Mouse (Mus musculus) embryonic facial prominence, embryonic 12.5 days (tissue): Measurements from ENCODE around the gene Fosl2. TPM values are rescaled to one million over a fixed set of nuclear protein-coding genes. Genes with fewer than 3 reads are reported as not detected.

ENCODE experiments used
- ATAC-seq: fragments of 200-750 bp; cut with Nextera tagmentation; 2 replicates; pipeline ENCODE4 v1.8.0; 2017; ENCODE audit not compliant: insufficient number of reproducible peaks, insufficient read depth, low FRiP score, low TSS enrichment
- H3K27ac ChIP-seq: fragments of 300-500 bp; sonication (generic); 2 replicates; pipeline ENCODE4 v1.5.1; 2016; ENCODE audit warnings: mild to moderate bottlenecking
- H3K27me3 ChIP-seq: fragments of 300-500 bp; sonication (generic); 2 replicates; pipeline ENCODE4 v1.6.1; 2016; ENCODE audit warnings: mild to moderate bottlenecking, moderate library complexity
- H3K36me3 ChIP-seq: fragments of 300-500 bp; sonication (generic); 2 replicates; pipeline ENCODE4 v1.6.1; 2016; ENCODE audit warnings: mild to moderate bottlenecking
- H3K4me1 ChIP-seq: fragments of 300-500 bp; sonication (generic); 2 replicates; pipeline ENCODE4 v1.6.1; 2016
- H3K4me2 ChIP-seq: fragments of 300-500 bp; sonication (generic); replicated peaks from 2 replicates; pipeline ENCODE4 v1.6.1; 2016; ENCODE audit warnings: mild to moderate bottlenecking, moderate library complexity
- H3K4me3 ChIP-seq: fragments of 300-500 bp; sonication (generic); 2 replicates; pipeline ENCODE4 v1.5.1; 2016; ENCODE audit warnings: mild to moderate bottlenecking
- H3K9ac ChIP-seq: fragments of 300-500 bp; sonication (generic); 2 replicates; pipeline ENCODE4 v1.6.1; 2016; ENCODE audit warnings: mild to moderate bottlenecking, moderate library complexity
- H3K9me3 ChIP-seq: fragments of 300-500 bp; sonication (generic); 2 replicates; pipeline ENCODE4 v1.6.1; 2016; ENCODE audit warnings: mild to moderate bottlenecking, moderate library complexity
- WGBS: fragments of 180-500 bp; shearing (Covaris S2); methylation state at CpG from one replicate; pipeline ENCODE4 v1.1.7; 2016; 5-methylcytosine and 5-hydroxymethylcytosine counted together
- polyA plus RNA-seq: library from polyadenylated mRNA; unstranded; fragments of >200 nt; fragmentation: Nextera tagmentation; extraction: Ambion mirVana; gene quantifications from 2 replicates; pipeline ENCODE4 v1.2.1, GENCODE M21; 2016

Fosl2 gene
- polyA plus RNA-seq, 1 experiment from 2014 or later: 2.4 TPM

GRCm38 (mm10) chr5:32110651-32111050 is 24.9 kb upstream of the Fosl2 start:
- H3K9me3 ChIP-seq: no peaks in the 10 kb centered on the region
- no peak overlapping the region for H3K4me2 ChIP-seq
- H3K9ac ChIP-seq: no peak overlapping the region
- ATAC-seq: no peak
- no peak overlapping the region for H3K27ac ChIP-seq
- no peaks in the 10 kb centered on the region for H3K27me3 ChIP-seq
- H3K4me1 ChIP-seq: no peaks in the 10 kb centered on the region
- 83% methylated on average over 4 of the region's 4 CpGs for WGBS
- H3K36me3 ChIP-seq: no peaks in the 10 kb centered on the region
- H3K4me3 ChIP-seq: no peak overlapping the region

GRCm38 (mm10) chr5:32112206-32112916 is 23.2 kb upstream of the Fosl2 start:
- no peaks in the 10 kb centered on the region for H3K27me3 ChIP-seq
- H3K4me1 ChIP-seq: no peaks in the 10 kb centered on the region
- H3K36me3 ChIP-seq: no peaks in the 10 kb centered on the region
- H3K9me3 ChIP-seq: no peaks in the 10 kb centered on the region
- H3K4me2 ChIP-seq: no peak overlapping the region
- no peak overlapping the region for H3K27ac ChIP-seq
- H3K9ac ChIP-seq: no peak overlapping the region
- WGBS: 75% methylated on average over 7 of the region's 7 CpGs
- H3K4me3 ChIP-seq: no peak overlapping the region
- ATAC-seq: no peak

GRCm38 (mm10) chr5:32120901-32121376 is 14.7 kb upstream of the Fosl2 start:
- no peak overlapping the region for H3K4me2 ChIP-seq
- H3K9me3 ChIP-seq: no peaks in the 10 kb centered on the region
- no peak; the same call in 1 of the 2 replicates for ATAC-seq
- no peaks in the 10 kb centered on the region for H3K36me3 ChIP-seq
- H3K9ac ChIP-seq: no peak overlapping the region
- H3K4me3 ChIP-seq: no peak overlapping the region
- WGBS: 37% methylated on average over 11 of the region's 11 CpGs
- H3K27ac ChIP-seq: no peak overlapping the region
- no peaks in the 10 kb centered on the region; the same call in 1 of the 2 replicates for H3K4me1 ChIP-seq
- no peaks in the 10 kb centered on the region for H3K27me3 ChIP-seq

- no peaks in the 10 kb centered on the region for H3K36me3 ChIP-seq
- H3K4me3 ChIP-seq: no peak overlapping the region
- H3K4me2 ChIP-seq: no peak overlapping the region
- no peak overlapping the region for H3K9ac ChIP-seq
- 70% methylated on average over 6 of the region's 6 CpGs for WGBS
- no peaks in the 10 kb centered on the region for H3K9me3 ChIP-seq
- no peaks in the 10 kb centered on the region for H3K27me3 ChIP-seq
- H3K4me1 ChIP-seq: no peaks in the 10 kb centered on the region; the same call in 1 of the 2 replicates
- no peak for ATAC-seq
- peak overlapping the region; percentile 26; the same call in 1 of the 2 replicates for H3K27ac ChIP-seq
These were observed 13.7 kb upstream of the Fosl2 start for GRCm38 (mm10) chr5:32121936-32122335.

- Histone ChIP-seq H3K4me3 (no peak overlapping the region), H3K27me3 (no peaks in the 10 kb centered on the region), H3K9me3 (no peaks in the 10 kb centered on the region), H3K4me1 (no peaks in the 10 kb centered on the region; the same call in 1 of the 2 replicates), H3K36me3 (no peaks in the 10 kb centered on the region), H3K27ac (no peak overlapping the region), H3K4me2 (no peak overlapping the region), H3K9ac (no peak overlapping the region)
- 83% methylated on average over 5 of the region's 5 CpGs for WGBS
- ATAC-seq: no peak
These were observed 13.2 kb upstream of the Fosl2 start for GRCm38 (mm10) chr5:32122363-32122762.

- no peak overlapping the region for H3K4me3 ChIP-seq
- no peaks in the 10 kb centered on the region for H3K9me3 ChIP-seq
- no peaks in the 10 kb centered on the region; the same call in 1 of the 2 replicates for H3K4me1 ChIP-seq
- WGBS: 66% methylated on average over 6 of the region's 6 CpGs
- H3K4me2 ChIP-seq: no peak overlapping the region
- no peak overlapping the region for H3K9ac ChIP-seq
- H3K27me3 ChIP-seq: no peaks in the 10 kb centered on the region
- H3K27ac ChIP-seq: no peak overlapping the region
- H3K36me3 ChIP-seq: no peaks in the 10 kb centered on the region
- no peak for ATAC-seq
These were observed 10.6 kb upstream of the Fosl2 start for GRCm38 (mm10) chr5:32124957-32125356.

- WGBS: 84% methylated on average over 3 of the region's 3 CpGs
- no peaks in the 10 kb centered on the region for H3K36me3 ChIP-seq
- H3K27ac ChIP-seq: no peak overlapping the region
- H3K9me3 ChIP-seq: no peaks in the 10 kb centered on the region
- no peak for ATAC-seq
- no peak overlapping the region for H3K9ac ChIP-seq
- H3K27me3 ChIP-seq: peaks cover 8% of the 10 kb centered on the region
- H3K4me3 ChIP-seq: no peak overlapping the region
- H3K4me1 ChIP-seq: no peaks in the 10 kb centered on the region
- H3K4me2 ChIP-seq: no peak overlapping the region
These were observed 8.4 kb upstream of the Fosl2 start for GRCm38 (mm10) chr5:32127226-32127625.

- Histone ChIP-seq H3K4me1 (peaks cover 2% of the 10 kb centered on the region; the same call in 1 of the 2 replicates), H3K27ac (no peak overlapping the region), H3K9me3 (no peaks in the 10 kb centered on the region), H3K9ac (no peak overlapping the region), H3K27me3 (peaks cover 12% of the 10 kb centered on the region), H3K4me2 (no peak overlapping the region), H3K4me3 (no peak overlapping the region), H3K36me3 (no peaks in the 10 kb centered on the region)
- WGBS: 53% methylated on average over 3 of the region's 3 CpGs
- ATAC-seq: no peak
These were observed 7.7 kb upstream of the Fosl2 start for GRCm38 (mm10) chr5:32127927-32128326.

- Histone ChIP-seq H3K27ac (peak overlapping the region; percentile 81), H3K9me3 (no peaks in the 10 kb centered on the region), H3K36me3 (no peaks in the 10 kb centered on the region), H3K4me3 (peak overlapping the region; percentile 50), H3K4me1 (peaks cover 10% of the 10 kb centered on the region), H3K27me3 (peaks cover 12% of the 10 kb centered on the region), H3K9ac (peak overlapping the region; percentile 64), H3K4me2 (peak overlapping the region; percentile 93)
- ATAC-seq: peak; percentile 11; the same call in 1 of the 2 replicates
- 1% methylated on average over 47 of the region's 48 CpGs for WGBS
These were observed 2.6 kb upstream of the Fosl2 start for GRCm38 (mm10) chr5:32132971-32133501.

- H3K9me3 ChIP-seq: no peaks in the 10 kb centered on the region
- H3K36me3 ChIP-seq: no peaks in the 10 kb centered on the region
- H3K4me1 ChIP-seq: peaks cover 10% of the 10 kb centered on the region
- peak overlapping the region; percentile 50 for H3K4me3 ChIP-seq
- H3K9ac ChIP-seq: peak overlapping the region; percentile 64
- no peak for ATAC-seq
- 0% methylated on average over 20 of the region's 20 CpGs for WGBS
- peak overlapping the region; percentile 81 for H3K27ac ChIP-seq
- peak overlapping the region; percentile 93 for H3K4me2 ChIP-seq
- peaks cover 12% of the 10 kb centered on the region for H3K27me3 ChIP-seq
These were observed 2.0 kb upstream of the Fosl2 start for GRCm38 (mm10) chr5:32133549-32134004.

GRCm38 (mm10) chr5:32134051-32134732 is 1.4 kb upstream of the Fosl2 start:
- peak overlapping the region; percentile 62 for H3K4me3 ChIP-seq
- H3K27ac ChIP-seq: peak overlapping the region; percentile 83; the same call in 1 of the 2 replicates
- 0 out of 2 replicates have a peak overlapping the region, but pooled peaks have one; percentile 64 for H3K9ac ChIP-seq
- H3K9me3 ChIP-seq: no peaks in the 10 kb centered on the region
- WGBS: 2% methylated on average over 21 of the region's 21 CpGs
- H3K4me2 ChIP-seq: peak overlapping the region; percentile 93
- ATAC-seq: no peak
- H3K4me1 ChIP-seq: peaks cover 10% of the 10 kb centered on the region
- no peaks in the 10 kb centered on the region for H3K36me3 ChIP-seq
- peaks cover 12% of the 10 kb centered on the region for H3K27me3 ChIP-seq
